ENCODE assay signal across 13 mouse cellular contexts in genomic region chr2:36184876-36185275, GRCm38 (mm10). TPM values are rescaled to one million over a fixed set of nuclear protein-coding genes. Genes with fewer than 3 reads are reported as not detected.
DNase-seq lines count a peak whose midpoint lies in the region; ATAC-seq lines count a peak whose summit lies in the region.
"Had no signal": no experiment of that assay in that cellular context is flagged by ENCODE, and none has a peak within 500 bp of the region (broad histone marks: within the 10 kb centered on the region; RNA-seq: fewer than 3 reads in every experiment).

No protein-coding gene starts in this region.

- peak overlapping the region; percentile 86 for H3K27ac ChIP-seq in lung, embryonic 16.5 days (ENCODE audit: low read length)
- peak overlapping the region; percentile 86 for H3K27ac ChIP-seq in stomach, embryonic 14.5 days (ENCODE audit: low read length)
- H3K27ac ChIP-seq: neural tube, embryonic 13.5 days had no signal

- no peak for DNase-seq in frontal cortex, postnatal 25 days (ENCODE audit: low spot score in 2 of 2)
- DNase-seq in kidney, postnatal 10 days = peak; percentile 27
- no peak for DNase-seq in kidney, adult 18-20 months
- no peak for DNase-seq in lung, postnatal 36 days
- DNase-seq: adrenal gland, postnatal 36 days; kidney, postnatal 36 days; liver, postnatal 0 days had no signal

- H3K9ac ChIP-seq in lung, embryonic 16.5 days (ENCODE audit: low read length) = no peak overlapping the region
- H3K9ac ChIP-seq in stomach, embryonic 14.5 days (replicated peaks; ENCODE audit: low read depth, low read length) = no peak overlapping the region
- H3K9ac ChIP-seq: liver, postnatal 0 days; neural tube, embryonic 13.5 days had no signal

- H3K36me3 ChIP-seq in lung, embryonic 16.5 days (ENCODE audit: control insufficient read depth, insufficient read depth, low read length) = no peaks in the 10 kb centered on the region
- peaks cover 3% of the 10 kb centered on the region; the same call in 1 of the 2 replicates for H3K36me3 ChIP-seq in stomach, embryonic 14.5 days (ENCODE audit: control insufficient read depth, insufficient read depth, low read length)

- H3K27me3 ChIP-seq in lung, embryonic 16.5 days (ENCODE audit: control insufficient read depth, insufficient read depth, low read depth, low read length) = no peaks in the 10 kb centered on the region
- H3K27me3 ChIP-seq in stomach, embryonic 14.5 days (ENCODE audit: control insufficient read depth, insufficient read depth, low read length) = no peaks in the 10 kb centered on the region
- H3K27me3 ChIP-seq: neural tube, embryonic 13.5 days had no signal

- H3K4me2 ChIP-seq in lung, embryonic 16.5 days (ENCODE audit: low read depth, low read length) = no peak overlapping the region
- H3K4me2 ChIP-seq in stomach, embryonic 14.5 days (replicated peaks; ENCODE audit: low read depth, low read length) = no peak overlapping the region
- H3K4me2 ChIP-seq: neural tube, embryonic 13.5 days had no signal

- no peak overlapping the region for H3K4me3 ChIP-seq in lung, embryonic 16.5 days (ENCODE audit: low read length)
- H3K4me3 ChIP-seq in stomach, embryonic 14.5 days (ENCODE audit: low read depth, low read length) = no peak overlapping the region
- H3K4me3 ChIP-seq: neural tube, embryonic 13.5 days had no signal

- 52% methylated on average over 6 of the region's 6 CpGs for WGBS in lung, embryonic 16.5 days
- WGBS in stomach, embryonic 14.5 days = 27% methylated on average over 6 of the region's 6 CpGs

- ATAC-seq in frontal cortex, adult (ENCODE audit: low TSS enrichment) = peak; percentile 76
- ATAC-seq in lung, embryonic 16.5 days (ENCODE audit: low read depth) = peak; percentile 92
- no peak; the same call in 1 of the 2 replicates for ATAC-seq in stomach, embryonic 14.5 days (ENCODE audit: insufficient number of reproducible peaks, insufficient read depth, low FRiP score, low read depth)
- ATAC-seq in CD4-positive, CD25-positive, alpha-beta regulatory T cell, adult 4 months = no peak
- ATAC-seq: liver, postnatal 0 days; midbrain, embryonic 16.5 days had no signal

- peaks cover 18% of the 10 kb centered on the region; the same call in 1 of the 2 replicates for H3K4me1 ChIP-seq in lung, embryonic 16.5 days (replicated peaks; ENCODE audit: control insufficient read depth, insufficient read depth, low read length)
- peaks cover 3% of the 10 kb centered on the region; the same call in 1 of the 2 replicates for H3K4me1 ChIP-seq in stomach, embryonic 14.5 days (ENCODE audit: control insufficient read depth, insufficient read depth, low read length)
- H3K4me1 ChIP-seq: neural tube, embryonic 13.5 days had no signal

- H3K9me3 ChIP-seq in lung, embryonic 16.5 days (ENCODE audit: control insufficient read depth, low read length) = no peaks in the 10 kb centered on the region
- no peaks in the 10 kb centered on the region for H3K9me3 ChIP-seq in stomach, embryonic 14.5 days (ENCODE audit: control insufficient read depth, low read depth, low read length)
- H3K9me3 ChIP-seq: neural tube, embryonic 13.5 days had no signal

RNA-seq across cellular contexts. Expression of gene Ptgs1, which starts 45.4 kb away (rescaled TPM):
- 76.1 and 83.5 TPM in 2 replicates for polyA plus RNA-seq in lung, embryonic 16.5 days (2015; fragmentation: Nextera tagmentation; extraction: Ambion mirVana)
- 30.7 and 34.1 TPM in 2 replicates for polyA plus RNA-seq in stomach, embryonic 14.5 days (2014; fragmentation: Nextera tagmentation; extraction: Ambion mirVana)
- polyA plus RNA-seq in CD4-positive, CD25-positive, alpha-beta regulatory T cell, adult 4 months (2017; shearing (Covaris generic)) = 1 to 10 TPM; 1.2 to 2.9 TPM

RNA-seq across cellular contexts. Expression of gene Rbm18, which starts 48.3 kb away (rescaled TPM):
- 73.5 and 75.4 TPM in 2 replicates for polyA plus RNA-seq in lung, embryonic 16.5 days (2015; fragmentation: Nextera tagmentation; extraction: Ambion mirVana)
- 78.4 and 78.7 TPM in 2 replicates for polyA plus RNA-seq in stomach, embryonic 14.5 days (2014; fragmentation: Nextera tagmentation; extraction: Ambion mirVana)
- polyA plus RNA-seq in CD4-positive, CD25-positive, alpha-beta regulatory T cell, adult 4 months (2017; shearing (Covaris generic)) = 10 to 100 TPM; 50.5 to 61.5 TPM

RNA-seq across cellular contexts. Expression of gene Mrrf, which starts 48.7 kb away (rescaled TPM):
- polyA plus RNA-seq in lung, embryonic 16.5 days (2015; fragmentation: Nextera tagmentation; extraction: Ambion mirVana) = 30.3 TPM in 2 replicates
- 33.8 and 42.6 TPM in 2 replicates for polyA plus RNA-seq in stomach, embryonic 14.5 days (2014; fragmentation: Nextera tagmentation; extraction: Ambion mirVana)
- 10 to 100 TPM; 11.5 to 14.9 TPM for polyA plus RNA-seq in CD4-positive, CD25-positive, alpha-beta regulatory T cell, adult 4 months (2017; shearing (Covaris generic))

Comparison
In these comparisons a context has a peak if more than half of its experiments do, and no peak if none do; other contexts are left out.
1. ATAC-seq: peak in frontal cortex, adult (single experiment) and lung, embryonic 16.5 days (single experiment); none in stomach, embryonic 14.5 days (single experiment) and CD4-positive, CD25-positive, alpha-beta regulatory T cell, adult 4 months (single experiment).